ENCODE assay signal across 8 mouse cellular contexts in the genomic region with DNA sequence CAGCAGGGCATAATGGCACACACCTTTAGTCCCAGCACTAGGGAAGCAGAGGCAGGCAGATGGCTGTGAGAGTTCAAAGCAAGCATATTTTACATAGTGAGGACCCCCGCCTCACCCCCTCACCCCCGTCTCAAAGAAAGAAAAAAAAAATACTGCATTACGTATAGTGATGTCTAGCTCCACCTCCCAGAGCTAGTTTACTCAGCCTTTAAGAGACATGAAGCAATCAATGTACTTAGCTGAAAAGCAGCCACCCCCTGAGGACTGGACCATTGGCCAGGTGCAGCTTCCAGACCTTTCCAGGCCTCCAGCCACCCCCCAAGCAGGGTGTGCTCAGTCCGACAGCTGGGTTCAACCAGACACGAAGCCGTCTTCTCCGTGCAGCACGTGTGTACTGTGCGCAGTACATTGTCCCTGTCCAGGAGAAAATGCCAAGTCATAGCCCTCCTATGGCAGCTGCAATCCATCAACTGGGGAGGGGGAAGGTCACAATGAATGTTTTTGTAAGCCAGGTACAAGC. TPM values are rescaled to one million over a fixed set of nuclear protein-coding genes. Genes with fewer than 3 reads are reported as not detected.
A peak's percentile ranks its signal among the peaks of the same experiment; 100 is the strongest.
DNase-seq lines count a peak whose midpoint lies in the region; ATAC-seq lines count a peak whose summit lies in the region.

No protein-coding gene starts in this region.

- 32% methylated on average over 9 of the region's 9 CpGs for WGBS in embryonic facial prominence, embryonic 11.5 days
- WGBS in limb, embryonic 12.5 days = 26% methylated on average over 9 of the region's 9 CpGs

- H3K36me3 ChIP-seq in embryonic facial prominence, embryonic 11.5 days (replicated peaks; ENCODE audit: control insufficient read depth, insufficient read depth, low read depth, low read length) = no peaks in the 10 kb centered on the region
- no peaks in the 10 kb centered on the region for H3K36me3 ChIP-seq in limb, embryonic 12.5 days

- DNase-seq in ES-CJ7 (ENCODE audit: low read depth, low spot score) = peak; percentile 22
- peak; percentile 53 for DNase-seq in ZHBTc4 (ENCODE audit: low read depth, low spot score)
- DNase-seq in embryonic facial prominence, embryonic 11.5 days (ENCODE audit: low spot score) = peak; percentile 24
- DNase-seq in heart, postnatal 36 days = peak; percentile 1 to 10
- DNase-seq in thymus, postnatal 25 days = peak; percentile 14
- no peak for DNase-seq in layer of hippocampus, adult 8-10 months (ENCODE audit: low spot score in 2 of 2)

- peak overlapping the region; percentile 33 for H3K4me3 ChIP-seq in embryonic facial prominence, embryonic 11.5 days (ENCODE audit: low read depth, low read length)
- peak overlapping the region; percentile 37 for H3K4me3 ChIP-seq in limb, embryonic 12.5 days (replicated peaks)

- no peak overlapping the region for H3K9ac ChIP-seq in embryonic facial prominence, embryonic 11.5 days (replicated peaks; ENCODE audit: low read length)
- 0 out of 2 replicates have a peak overlapping the region, but pooled peaks have one; percentile 31 for H3K9ac ChIP-seq in limb, embryonic 12.5 days (replicated peaks)

- no peaks in the 10 kb centered on the region for H3K9me3 ChIP-seq in embryonic facial prominence, embryonic 11.5 days (replicated peaks; ENCODE audit: control insufficient read depth, low read length)
- no peaks in the 10 kb centered on the region for H3K9me3 ChIP-seq in limb, embryonic 12.5 days

- peak overlapping the region; percentile 70 for H3K27ac ChIP-seq in embryonic facial prominence, embryonic 11.5 days (replicated peaks; ENCODE audit: low read depth, low read length)
- H3K27ac ChIP-seq in limb, embryonic 12.5 days = peak overlapping the region; percentile 91

- intact Hi-C loops in heart, postnatal 36 days (cut with DNase I) = loop anchor here (2.0 kb wide), 1 partner anchor 25 kb away; the partner anchor contains the start of gene Rbbp7

- H3K4me1 ChIP-seq in embryonic facial prominence, embryonic 11.5 days (ENCODE audit: control insufficient read depth, insufficient read depth, low read length) = no peaks in the 10 kb centered on the region
- no peaks in the 10 kb centered on the region for H3K4me1 ChIP-seq in limb, embryonic 12.5 days (replicated peaks)

- H3K27me3 ChIP-seq in embryonic facial prominence, embryonic 11.5 days (ENCODE audit: control insufficient read depth, insufficient read depth, low read length) = no peaks in the 10 kb centered on the region
- H3K27me3 ChIP-seq in limb, embryonic 12.5 days = peaks cover 3% of the 10 kb centered on the region

- H3K4me2 ChIP-seq in embryonic facial prominence, embryonic 11.5 days (ENCODE audit: low read depth, low read length) = peak overlapping the region; percentile 40; the same call in 1 of the 2 replicates
- H3K4me2 ChIP-seq in limb, embryonic 12.5 days = peak overlapping the region; percentile 56

- ATAC-seq in embryonic facial prominence, embryonic 11.5 days (replicated peaks; ENCODE audit: insufficient number of reproducible peaks, low FRiP score, low TSS enrichment, low read depth) = peak; percentile 36; the same call in 1 of the 2 replicates
- peak; percentile 70 for ATAC-seq in limb, embryonic 12.5 days (ENCODE audit: insufficient number of reproducible peaks, insufficient read depth, low FRiP score, low TSS enrichment, low read depth)
- ATAC-seq in megakaryocyte-erythroid progenitor cell, adult 5-6 weeks (replicated peaks; ENCODE audit: low FRiP score, low TSS enrichment, poor library complexity, severe bottlenecking) = peak; percentile 74

RNA-seq across cellular contexts. Expression of gene Rbbp7, which starts 24.0 kb away (rescaled TPM):
- 415 and 426 TPM in 2 replicates for polyA plus RNA-seq in embryonic facial prominence, embryonic 11.5 days (2014; fragmentation: Nextera tagmentation; extraction: Ambion mirVana)
- 100 to 1,000 TPM; 155 to 167 TPM for total RNA-seq in heart, postnatal 36 days (2021)
- polyA plus RNA-seq in limb, embryonic 12.5 days (2016; fragmentation: Nextera tagmentation; extraction: Ambion mirVana) = 411 and 413 TPM in 2 replicates
- total RNA-seq in megakaryocyte-erythroid progenitor cell, adult 5-6 weeks (2014; fragmentation: Nextera tagmentation) = 230 and 236 TPM in 2 replicates
- total RNA-seq in megakaryocyte-erythroid progenitor cell, adult 5-6 weeks (2017) = 309 and 312 TPM in 2 replicates
- 100 to 1,000 TPM; 148 to 170 (median 161) TPM for total RNA-seq in layer of hippocampus, adult 8-10 months (2022)

Comparison
In these comparisons a context has a peak if more than half of its experiments do, and no peak if none do; other contexts are left out.
1. DNase-seq: peak in ES-CJ7 (single experiment), ZHBTc4 (single experiment), embryonic facial prominence, embryonic 11.5 days (single experiment), heart, postnatal 36 days (2 of 2) and thymus, postnatal 25 days (single experiment); none in layer of hippocampus, adult 8-10 months (0 of 2).
2. Peak in every context shown above with its lines, with median percentiles within 50 percentile points of each other: ATAC-seq.